Mouse (Mus musculus): Measurements from ENCODE around the gene Hpgd.

- no peak for TF ChIP-seq POLR2A (IDR thresholded peaks at IDR 0.05; ENCODE audit: low read depth, low read length)
- no peak for TF ChIP-seq USF1 (IDR thresholded peaks at IDR 0.05; ENCODE audit: low read depth, low read length)
- TF ChIP-seq PAX5 (IDR thresholded peaks at IDR 0.05; ENCODE audit: low read length) = no peak
- TF ChIP-seq CHD2 (IDR thresholded peaks at IDR 0.05; ENCODE audit: low read length) = no peak
- TF ChIP-seq POLR2AphosphoS2 (IDR thresholded peaks at IDR 0.05; ENCODE audit: low read depth, low read length) = no peak
- no peak for TF ChIP-seq MAFK (IDR thresholded peaks at IDR 0.05; ENCODE audit: insufficient replicate concordance, low read length)
- TF ChIP-seq CTCF (conservative IDR thresholded peaks at IDR 0.05 in 1 of 2, IDR thresholded peaks at IDR 0.05 in 1 of 2; ENCODE audit: low read depth in 2 of 2, low read length in 2 of 2) = no peak
- TF ChIP-seq USF2 (conservative IDR thresholded peaks at IDR 0.05; ENCODE audit: low read depth, low read length) = no peak
- no peak for TF ChIP-seq MXI1 (IDR thresholded peaks at IDR 0.05; ENCODE audit: low read depth, low read length)
- TF ChIP-seq EP300 (IDR thresholded peaks at IDR 0.05; ENCODE audit: low read length) = no peak
- no peak for TF ChIP-seq ZC3H11A (IDR thresholded peaks at IDR 0.05; ENCODE audit: low read depth, low read length)
- TF ChIP-seq ZNF384 (IDR thresholded peaks at IDR 0.05; ENCODE audit: low read depth, low read length) = no peak
- no peak for TF ChIP-seq UBTF (IDR thresholded peaks at IDR 0.05; ENCODE audit: low read depth, low read length)
These were observed 905 bp upstream of the Hpgd start for GRCm38 (mm10) chr8:56293480-56293879.

Measured in CH12.LX (cell line).